Mouse (Mus musculus) small intestine, adult 2 months (tissue): ENCODE measurements around the gene Spag9.

Experiments
- CTCF ChIP-seq: fragments of 200-500 bp; IDR thresholded peaks from 2 replicates; pipeline ENCODE4 v1.5.1; 2012; ENCODE audit warnings: low read depth, mild to moderate bottlenecking, control low read depth, inconsistent platforms, low read length, moderate library complexity, mixed read lengths; ENCODE audit not compliant: insufficient replicate concordance, insufficient read length; ENCODE audit errors: extremely low read depth
- POLR2A ChIP-seq: fragments of 200-500 bp; IDR thresholded peaks from 2 replicates; pipeline ENCODE4 v1.6.1; 2012; ENCODE audit warnings: low read depth, mild to moderate bottlenecking, control low read depth, inconsistent platforms, low read length, moderate library complexity

DNA sequence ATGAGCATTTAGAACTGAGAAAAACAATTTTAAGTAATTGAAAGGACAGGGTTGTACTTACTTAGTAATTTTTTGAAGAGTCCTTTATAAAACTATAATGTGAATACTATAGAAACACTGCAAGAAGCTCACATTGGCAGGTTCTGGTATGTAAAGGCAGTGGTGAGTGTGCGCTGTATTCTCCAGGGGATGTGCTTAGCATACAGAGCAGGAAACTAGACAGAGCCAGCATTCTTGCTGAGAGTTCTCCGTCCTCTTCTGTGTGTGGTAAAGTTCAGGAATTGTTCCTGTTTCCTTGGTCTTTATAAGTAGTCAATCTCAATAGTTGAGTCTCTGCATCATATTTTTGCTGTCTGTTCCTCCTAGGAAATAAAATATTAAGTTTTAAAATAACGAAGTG lies 59.0 kb downstream of the Spag9 start:
- no peak for TF ChIP-seq CTCF
- TF ChIP-seq POLR2A: no peak
